Comparison of ENCODE assay signal across 12 mouse cellular contexts in the genomic region with DNA sequence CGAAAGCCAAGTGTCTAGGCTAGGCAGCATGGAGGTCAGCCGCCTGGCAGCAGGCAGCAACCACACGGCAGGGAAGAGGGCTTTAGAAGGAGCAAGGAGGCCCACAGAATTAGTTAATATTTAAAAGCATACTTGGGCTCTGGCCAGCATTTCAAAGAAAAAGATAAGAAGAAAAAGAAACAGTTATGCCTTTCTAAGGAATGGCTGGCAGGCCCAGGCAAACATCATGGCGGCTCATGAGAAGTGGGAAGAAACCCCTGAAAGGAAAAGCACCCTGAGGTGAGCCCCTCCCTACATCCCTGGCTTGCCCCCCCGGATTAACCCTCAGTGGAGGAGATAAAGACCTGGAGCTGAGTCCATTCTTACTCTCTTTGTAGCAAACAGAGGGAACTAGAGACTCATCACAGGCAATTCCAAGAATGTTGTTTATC. TPM values are rescaled to one million over a fixed set of nuclear protein-coding genes. Genes with fewer than 3 reads are reported as not detected.
DNase-seq lines count a peak whose midpoint lies in the region; ATAC-seq and TF ChIP-seq lines count a peak whose summit lies in the region.
"Had no signal": no experiment of that assay in that cellular context is flagged by ENCODE, and none has a peak within 500 bp of the region (broad histone marks: within the 10 kb centered on the region; RNA-seq: fewer than 3 reads in every experiment).

No protein-coding gene starts in this region.

- peaks cover 18% of the 10 kb centered on the region for H3K4me1 ChIP-seq in heart, embryonic 15.5 days (replicated peaks)
- peaks cover 13% of the 10 kb centered on the region; the same call in 1 of the 2 replicates for H3K4me1 ChIP-seq in small intestine, adult 2 months (ENCODE audit: control insufficient read depth, insufficient read depth, insufficient read length, low read length)

- no peak for TF ChIP-seq POLR2A in small intestine, adult 2 months (IDR thresholded peaks at IDR 0.05; ENCODE audit: low read depth, low read length)

- H3K36me3 ChIP-seq in heart, embryonic 15.5 days = 0 out of 2 replicates have a peak, but pooled peaks cover 9% of the 10 kb centered on the region
- peaks cover 4% of the 10 kb centered on the region for H3K36me3 ChIP-seq in small intestine, adult 2 months (ENCODE audit: control insufficient read depth, insufficient read depth, low read length)

- no peak overlapping the region for H3K9ac ChIP-seq in heart, embryonic 15.5 days
- H3K9ac ChIP-seq: embryonic facial prominence, embryonic 13.5 days; liver, embryonic 14.5 days had no signal

- H3K4me2 ChIP-seq in heart, embryonic 15.5 days = no peak overlapping the region
- H3K4me2 ChIP-seq: embryonic facial prominence, embryonic 13.5 days had no signal

- no peaks in the 10 kb centered on the region for H3K9me3 ChIP-seq in heart, embryonic 15.5 days (replicated peaks)
- H3K9me3 ChIP-seq: embryonic facial prominence, embryonic 13.5 days had no signal

- H3K27me3 ChIP-seq in heart, embryonic 15.5 days = no peaks in the 10 kb centered on the region
- H3K27me3 ChIP-seq in small intestine, adult 2 months (ENCODE audit: control insufficient read depth, insufficient read depth, low read length) = no peaks in the 10 kb centered on the region
- H3K27me3 ChIP-seq: embryonic facial prominence, embryonic 13.5 days had no signal

- DNase-seq in heart, adult 8-10 months (ENCODE audit: low spot score) = no peak
- DNase-seq in heart, postnatal 10 days = peak; percentile 16 to 32
- DNase-seq in kidney, postnatal 14 days = peak; percentile 61
- no peak for DNase-seq in cerebellum, adult 11 months
- DNase-seq in adrenal gland, adult 8-10 months = no peak
- DNase-seq: thymus, adult 2 months had no signal

- H3K4me3 ChIP-seq in heart, embryonic 15.5 days = no peak overlapping the region
- no peak overlapping the region for H3K4me3 ChIP-seq in small intestine, adult 2 months (ENCODE audit: low read depth, low read length)
- H3K4me3 ChIP-seq: embryonic facial prominence, embryonic 13.5 days had no signal

- 52% methylated on average over 5 of the region's 5 CpGs for WGBS in heart, embryonic 15.5 days
- WGBS in small intestine, adult 2 months = 17% methylated on average over 5 of the region's 5 CpGs

- H3K27ac ChIP-seq in heart, embryonic 15.5 days = peak overlapping the region; percentile 62
- peak overlapping the region; percentile 62 for H3K27ac ChIP-seq in small intestine, adult 2 months (ENCODE audit: insufficient read depth, low read depth, low read length)
- H3K27ac ChIP-seq: embryonic facial prominence, embryonic 13.5 days; liver, embryonic 14.5 days had no signal

- ATAC-seq in heart, embryonic 15.5 days (replicated peaks; ENCODE audit: insufficient number of reproducible peaks, insufficient read depth, low FRiP score, low read depth) = 0 out of 2 replicates have a peak, but pooled peaks have one; percentile 39
- ATAC-seq in granulocyte monocyte progenitor cell, adult 5-6 weeks (replicated peaks; ENCODE audit: poor library complexity, severe bottlenecking) = no peak
- ATAC-seq: CD4-positive, CD25-positive, alpha-beta regulatory T cell, adult 4 months had no signal

- intact Hi-C loops in heart, postnatal 10 days (cut with DNase I) = loop anchor here (5.0 kb wide), 1 partner anchor 164 kb away; no protein-coding TSS in a partner anchor

- no peak for TF ChIP-seq CTCF in small intestine, adult 2 months (IDR thresholded peaks at IDR 0.05; ENCODE audit: extremely low read depth, insufficient read length, insufficient replicate concordance, low read depth, low read length)

RNA-seq across cellular contexts. Expression of gene Parn, which starts 57.0 kb away (rescaled TPM):
- polyA plus RNA-seq in heart, embryonic 15.5 days (2015; fragmentation: Nextera tagmentation; extraction: Ambion mirVana) = 25.6 and 30.6 TPM in 2 replicates
- 10 to 100 TPM in 2 of 4 experiments, 1 to 10 TPM in 2; 7.8 to 12.7 (median 9.3) TPM for total RNA-seq in heart, adult 8-10 months (2022)
- total RNA-seq in heart, postnatal 10 days (2021) = 10 to 100 TPM; 18.1 to 18.4 TPM
- polyA plus RNA-seq in small intestine, adult 2 months (2012; rRNA removed) = 3.8 and 9.5 TPM in 2 replicates
- 18.8 and 32.3 TPM in 2 replicates for total RNA-seq in granulocyte monocyte progenitor cell, adult 5-6 weeks (2014; fragmentation: Nextera tagmentation)
- 49.3 and 55.0 TPM in 2 replicates for total RNA-seq in granulocyte monocyte progenitor cell, adult 5-6 weeks (2017)
- 10 to 100 TPM; 42.1 to 45.1 (median 43.5) TPM for total RNA-seq in adrenal gland, adult 8-10 months (2022)

Comparison
In these comparisons a context has a peak if more than half of its experiments do, and no peak if none do; other contexts are left out.
1. DNase-seq: peak in heart, postnatal 10 days (2 of 2) and kidney, postnatal 14 days (single experiment); none in heart, adult 8-10 months (single experiment), cerebellum, adult 11 months (single experiment) and adrenal gland, adult 8-10 months (single experiment).